Mouse (Mus musculus) hematopoietic multipotent progenitor cell, adult 10-12 weeks (in vitro differentiated cells): Measurements from ENCODE around the gene Efcab12. TPM values are rescaled to one million over a fixed set of nuclear protein-coding genes. Genes with fewer than 3 reads are reported as not detected.

Experiments
- polyA plus RNA-seq: library from polyadenylated mRNA; stranded (reverse); fragments of >175 nt; gene quantifications from 2 replicates; pipeline ENCODE4 v1.2.3, GENCODE M21; 2012; ENCODE audit warnings: low replicate concordance

The Efcab12 gene
- polyA plus RNA-seq, result 0.06 and 0.07 TPM in 2 replicates

GRCm38 (mm10) chr6:115838161-115838597 lies at the start of gene Efcab12:
TSS of gene Efcab12 (minus strand) at chr6:115838412.

GRCm38 (mm10) chr6:115853091-115853813 lies 15.0 kb upstream of the Efcab12 start, which contains the start of the genes Mbd4 and Ift122:
TSS of gene Mbd4 (minus strand) at chr6:115853371.
TSS of gene Ift122 (plus strand) at chr6:115853470.

GRCm38 (mm10) chr6:115808488-115809231 lies 29.6 kb downstream of the Efcab12 start, which contains the start of gene Rpl32:
TSS of gene Rpl32 (minus strand) at chr6:115808747.

GRCm38 (mm10) chr6:115774501-115774921 lies 63.7 kb downstream of the Efcab12 start, which contains the start of gene Cand2:
TSS of gene Cand2 (plus strand) at chr6:115774538.

GRCm38 (mm10) chr6:115761995-115762756 lies 76.0 kb downstream of the Efcab12 start, which contains the start of gene Tmem40:
TSS of gene Tmem40 (minus strand) at chr6:115762410.

Other genes with a start within 250 kb of the Efcab12 start
- gene Mkrn2os, start 245.8 kb downstream of the Efcab12 start, polyA plus RNA-seq, result not detected in 2 replicates
- gene Mkrn2, start 236.5 kb downstream of the Efcab12 start, polyA plus RNA-seq, result 1.9 and 23.3 TPM in 2 replicates
- 39.4 and 46.3 TPM in 2 replicates for gene Raf1, start 161.8 kb downstream of the Efcab12 start, polyA plus RNA-seq
- 1.4 and 1.9 TPM in 2 replicates for gene Tmem40, start 76.0 kb downstream of the Efcab12 start, polyA plus RNA-seq
- 3.7 and 4.2 TPM in 2 replicates for gene Cand2, start 63.9 kb downstream of the Efcab12 start, polyA plus RNA-seq
- gene Rpl32, start 29.7 kb downstream of the Efcab12 start, polyA plus RNA-seq, result 438 and 455 TPM in 2 replicates
- gene Mbd4, start 15.0 kb upstream of the Efcab12 start, polyA plus RNA-seq, result 1.5 and 2.3 TPM in 2 replicates
- gene Ift122, start 15.1 kb upstream of the Efcab12 start, polyA plus RNA-seq, result 0.51 and 1.2 TPM in 2 replicates
- 0.23 TPM in 1 of 2 replicates, not detected in the other for gene Rho, start 93.3 kb upstream of the Efcab12 start, polyA plus RNA-seq
- gene H1foo, start 106.5 kb upstream of the Efcab12 start, polyA plus RNA-seq, result not detected in 2 replicates
- 21.9 and 42.5 TPM in 2 replicates for gene Plxnd1, start 156.6 kb upstream of the Efcab12 start, polyA plus RNA-seq